ENCODE assay signal across 31 mouse cellular contexts in genomic region chr11:20537221-20537620, GRCm38 (mm10).
"Had no signal": no experiment of that assay in that cellular context is flagged by ENCODE, and none has a peak within 500 bp of the region (broad histone marks: within the 10 kb centered on the region; RNA-seq: fewer than 3 reads in every experiment).

No protein-coding gene starts in this region.

- H3K4me2 ChIP-seq: limb, embryonic 12.5 days; limb, embryonic 13.5 days; limb, embryonic 15.5 days; liver, embryonic 11.5 days; liver, embryonic 12.5 days; liver, embryonic 13.5 days; liver, embryonic 15.5 days; lung, embryonic 14.5 days; lung, embryonic 15.5 days; midbrain, embryonic 12.5 days; midbrain, embryonic 13.5 days; midbrain, embryonic 15.5 days; neural tube, embryonic 12.5 days had no signal

- DNase-seq: left cerebral cortex, postnatal 4 days; liver; liver, embryonic 13.5 days; liver, postnatal 0 days; lung, adult 18-20 months; lung, adult 2 months; lung, embryonic 14.5 days; lung, postnatal 10 days; lung, postnatal 14 days; lung, postnatal 36 days; lung, postnatal 4 days; midbrain, embryonic 14.5 days had no signal

- H3K36me3 ChIP-seq: limb, embryonic 10.5 days; limb, embryonic 12.5 days; limb, embryonic 13.5 days; limb, embryonic 15.5 days; liver, embryonic 12.5 days; liver, embryonic 13.5 days; liver, embryonic 15.5 days; lung, embryonic 15.5 days; midbrain, embryonic 10.5 days; midbrain, embryonic 12.5 days; midbrain, embryonic 13.5 days; midbrain, embryonic 15.5 days; neural tube, embryonic 12.5 days had no signal

- H3K27me3 ChIP-seq: limb, embryonic 12.5 days; limb, embryonic 13.5 days; limb, embryonic 15.5 days; lung, embryonic 15.5 days; megakaryocyte, embryonic 14.5 days; midbrain, embryonic 13.5 days; midbrain, embryonic 15.5 days; neural tube, embryonic 12.5 days had no signal

- H3K9ac ChIP-seq: limb, embryonic 12.5 days; limb, embryonic 13.5 days; limb, embryonic 15.5 days; liver, embryonic 12.5 days; liver, embryonic 13.5 days; liver, embryonic 14.5 days; liver, embryonic 15.5 days; liver, postnatal 0 days; lung, embryonic 14.5 days; lung, embryonic 15.5 days; midbrain, embryonic 12.5 days; midbrain, embryonic 13.5 days; midbrain, embryonic 15.5 days; neural tube, embryonic 12.5 days had no signal

- H3K27ac ChIP-seq: left cerebral cortex, adult 2 months; limb, embryonic 10.5 days; limb, embryonic 12.5 days; limb, embryonic 13.5 days; limb, embryonic 15.5 days; liver, embryonic 12.5 days; liver, embryonic 13.5 days; liver, embryonic 14.5 days; liver, embryonic 15.5 days; lung, embryonic 15.5 days; macrophage; midbrain, embryonic 10.5 days; midbrain, embryonic 12.5 days; midbrain, embryonic 13.5 days; midbrain, embryonic 15.5 days; neural tube, embryonic 12.5 days had no signal

- H3K4me3 ChIP-seq: left cerebral cortex, adult 2 months; limb, embryonic 10.5 days; limb, embryonic 12.5 days; limb, embryonic 13.5 days; limb, embryonic 15.5 days; liver, embryonic 12.5 days; liver, embryonic 13.5 days; liver, embryonic 15.5 days; lung, embryonic 15.5 days; megakaryocyte, embryonic 14.5 days; midbrain, embryonic 10.5 days; midbrain, embryonic 12.5 days; midbrain, embryonic 13.5 days; midbrain, embryonic 15.5 days; myocyte; neural tube, embryonic 12.5 days had no signal

- H3K9me3 ChIP-seq: limb, embryonic 10.5 days; limb, embryonic 12.5 days; limb, embryonic 13.5 days; limb, embryonic 15.5 days; liver, embryonic 12.5 days; liver, embryonic 13.5 days; liver, embryonic 15.5 days; lung, embryonic 15.5 days; megakaryocyte, embryonic 14.5 days; midbrain, embryonic 10.5 days; midbrain, embryonic 12.5 days; midbrain, embryonic 13.5 days; midbrain, embryonic 15.5 days; neural tube, embryonic 12.5 days had no signal

- ATAC-seq: liver, embryonic 12.5 days; liver, postnatal 0 days; lung, postnatal 0 days; midbrain, embryonic 13.5 days; midbrain, embryonic 15.5 days had no signal
